Mouse (Mus musculus) heart, postnatal 14 days (tissue): ENCODE measurements around the gene Coro2b. TPM values are rescaled to one million over a fixed set of nuclear protein-coding genes. Genes with fewer than 3 reads are reported as not detected.

Experiments used
- DNase-seq, 2 experiments: peaks; one replicate each; pipeline ENCODE4 v3.0.0; 2021 to 2022
- intact Hi-C: fragments of 180-260 bp; cut with DNase I; formaldehyde crosslinking; loops from one replicate; pipeline ENCODE4 v1.15.1; 2025
- total RNA-seq, 2 experiments: library from RNA; stranded (reverse); gene quantifications; 2 replicates each; pipeline ENCODE4 v1.2.3; 2021

Coro2b gene
- total RNA-seq, 2 experiments from 2014 or later: 15.7 to 16.5 TPM

- peak in 1 of 2 experiments; percentile 63 for DNase-seq
- intact Hi-C loops: no loop called here
Measured at GRCm38 (mm10) chr9:62541182-62541581, 4.3 kb upstream of the Coro2b start.

DNA sequence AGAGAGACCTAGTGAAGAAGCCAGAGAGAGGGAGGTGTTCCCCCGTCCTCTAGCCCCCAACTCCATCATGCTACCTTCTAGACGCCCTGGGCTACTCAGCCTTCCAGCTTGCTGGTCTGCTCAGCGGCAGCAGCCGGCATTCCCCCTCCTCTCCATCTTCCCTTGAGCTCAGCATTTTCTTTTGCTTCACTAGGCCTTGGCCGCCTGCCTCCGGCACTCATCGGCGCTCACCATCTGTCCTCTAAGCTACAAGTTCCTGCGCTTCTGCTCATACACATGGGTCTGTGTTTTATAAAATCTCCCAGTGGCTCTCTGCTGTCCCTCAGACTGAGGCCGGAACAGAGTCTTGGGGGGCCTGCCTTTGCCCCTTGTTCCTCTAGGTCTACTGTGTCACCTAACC is 3.9 kb upstream of the Coro2b start:
- intact Hi-C loops: no loop called here
- peak; percentile 52 for DNase-seq

GRCm38 (mm10) chr9:62540166-62540565 is 3.3 kb upstream of the Coro2b start:
- intact Hi-C loops: no loop called here
- DNase-seq: no peak

DNA sequence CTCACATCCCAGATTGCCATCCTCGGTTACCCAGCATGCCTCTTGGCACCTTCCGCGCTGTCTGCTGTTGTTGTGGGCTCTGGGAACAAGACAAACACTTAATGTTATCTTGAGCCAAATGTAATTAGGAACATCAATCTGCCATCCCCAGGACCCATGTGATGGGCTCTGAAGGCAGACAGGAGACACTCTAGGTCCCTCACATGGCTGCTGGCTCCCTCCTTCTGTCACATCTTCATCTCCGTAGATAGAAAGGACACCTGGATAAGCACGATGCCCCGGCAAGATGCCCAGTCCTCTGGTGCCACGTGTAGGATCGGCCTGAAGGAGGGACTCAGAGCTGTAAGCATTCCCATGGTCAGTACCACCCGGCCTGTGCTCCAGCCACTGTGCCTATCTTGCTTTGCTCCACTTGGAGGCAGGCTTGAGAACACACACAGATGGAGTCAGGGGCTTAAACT is 2.4 kb upstream of the Coro2b start:
- intact Hi-C loops: no loop called here
- DNase-seq: no peak

DNA sequence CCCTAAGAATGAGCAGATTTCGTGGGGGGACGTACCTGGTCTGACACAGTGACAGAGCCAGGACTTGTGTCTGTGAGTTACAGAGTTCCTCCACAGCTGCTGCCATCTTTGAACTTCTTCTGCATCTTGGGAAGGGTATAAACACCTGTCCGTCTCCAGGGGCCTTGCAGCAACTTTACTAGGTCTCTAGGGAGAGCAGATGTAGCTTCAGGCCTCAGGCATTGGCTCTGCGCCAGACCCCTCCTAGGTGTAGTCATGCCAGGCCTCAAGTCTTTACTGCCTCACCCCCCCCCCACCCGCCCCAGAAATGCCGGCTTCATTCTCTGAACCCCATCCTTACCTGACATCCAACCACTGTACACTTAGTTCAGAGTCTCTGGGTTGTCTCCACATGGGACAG is 1.1 kb upstream of the Coro2b start:
- no peak for DNase-seq
- intact Hi-C loops: loop anchor here (1.0 kb wide), 1 partner anchor 68 kb away; no protein-coding TSS in a partner anchor

GRCm38 (mm10) chr9:62536119-62536654 is 657 bp downstream of the Coro2b start:
- peak in 1 of 2 experiments; percentile 43 for DNase-seq
- intact Hi-C loops: no loop called here

- DNase-seq: no peak
- intact Hi-C loops: no loop called here
Measured at GRCm38 (mm10) chr9:62535566-62535965, 1.3 kb downstream of the Coro2b start.

- DNase-seq: no peak
- intact Hi-C loops: no loop called here
Measured at GRCm38 (mm10) chr9:62534691-62535090, 2.2 kb downstream of the Coro2b start.

DNA sequence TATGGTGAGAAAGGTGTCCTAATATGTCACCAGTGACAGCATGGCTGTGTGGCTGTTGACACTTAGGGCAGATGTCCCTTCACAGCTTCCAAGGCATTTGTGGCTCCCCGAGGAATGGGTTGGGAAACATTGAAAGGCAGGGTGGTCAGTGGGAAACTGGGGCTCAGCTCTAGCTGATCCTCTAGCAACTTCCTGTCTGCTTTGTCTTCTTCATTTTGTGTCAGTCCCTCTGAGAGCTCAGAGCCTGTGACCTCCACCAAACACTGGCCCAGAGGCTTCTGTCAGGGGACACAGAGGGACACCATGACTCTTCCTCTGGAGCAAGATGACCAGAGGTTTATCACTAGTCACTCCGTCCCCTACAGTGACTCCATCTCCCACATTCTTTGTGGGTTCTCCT is 2.7 kb downstream of the Coro2b start:
- intact Hi-C loops: no loop called here
- no peak for DNase-seq

- intact Hi-C loops: no loop called here
- no peak for DNase-seq
Measured at GRCm38 (mm10) chr9:62532876-62533275, 4.0 kb downstream of the Coro2b start.

DNA sequence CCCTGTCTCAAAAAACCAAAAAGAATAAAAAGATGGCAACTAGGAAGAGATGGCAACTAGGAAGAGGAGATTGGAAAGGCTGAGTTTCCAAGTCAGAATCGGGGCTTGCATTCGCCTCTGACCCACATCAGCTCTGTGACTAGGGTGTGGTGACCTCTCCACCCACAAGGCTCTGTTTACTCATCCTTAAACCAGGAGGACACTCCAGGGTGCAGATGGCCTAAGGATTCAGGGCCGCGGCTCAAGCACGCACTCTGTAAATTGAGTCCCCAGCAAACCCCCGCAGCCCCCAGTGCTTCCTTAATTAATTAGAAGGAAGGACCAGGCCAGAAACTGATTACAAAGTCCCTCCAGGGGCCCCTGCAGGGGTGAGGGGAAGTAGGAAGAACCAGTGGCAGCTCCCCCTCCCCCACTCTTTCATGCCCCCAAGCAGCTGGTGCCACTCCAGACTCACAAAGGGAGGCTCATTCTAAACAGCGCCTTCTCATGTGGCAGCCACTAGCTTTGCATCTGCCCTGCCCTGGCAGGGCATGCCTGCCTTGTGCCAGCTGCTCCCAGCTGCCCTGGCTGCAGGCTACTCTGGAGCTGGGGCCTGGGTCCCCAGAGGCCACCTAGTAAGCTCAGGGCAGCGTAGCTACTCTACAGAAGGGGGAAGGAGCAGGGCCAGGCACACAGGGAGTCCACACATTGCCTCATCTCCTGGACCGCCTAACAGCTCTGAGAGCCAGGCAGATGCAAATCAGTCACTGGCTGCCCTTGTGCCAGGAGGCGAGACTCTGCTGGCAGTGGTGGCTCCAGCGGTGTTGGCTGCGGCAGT is 5.2 kb downstream of the Coro2b start:
- peak; percentile 51 to 52 for DNase-seq

DNA sequence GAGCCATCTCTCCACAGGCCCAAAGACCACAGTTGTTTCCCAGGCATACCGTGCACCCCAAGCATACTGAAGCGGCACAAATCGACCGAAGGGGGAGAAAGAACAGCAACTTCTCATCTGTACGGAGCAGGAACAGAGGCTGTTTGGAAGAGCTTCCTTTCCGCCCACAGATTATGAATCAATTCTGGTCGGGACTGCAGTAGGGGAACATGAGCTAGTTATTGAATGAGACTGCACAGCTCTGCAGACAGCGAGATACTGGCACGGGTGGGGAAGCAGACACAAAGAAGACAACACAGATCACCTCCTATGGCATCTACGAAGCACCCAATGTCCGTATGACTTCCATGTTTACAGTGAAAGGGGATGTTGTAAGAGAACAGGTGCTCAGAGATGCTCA is 8.3 kb downstream of the Coro2b start:
- DNase-seq: no peak
- intact Hi-C loops: no loop called here

More for the DNA sequence above, 5.2 kb downstream of the Coro2b start:
- intact Hi-C loops: no loop called here

- intact Hi-C loops: no loop called here
- DNase-seq: no peak
Measured at GRCm38 (mm10) chr9:62526858-62527257, 10.0 kb downstream of the Coro2b start.

DNA sequence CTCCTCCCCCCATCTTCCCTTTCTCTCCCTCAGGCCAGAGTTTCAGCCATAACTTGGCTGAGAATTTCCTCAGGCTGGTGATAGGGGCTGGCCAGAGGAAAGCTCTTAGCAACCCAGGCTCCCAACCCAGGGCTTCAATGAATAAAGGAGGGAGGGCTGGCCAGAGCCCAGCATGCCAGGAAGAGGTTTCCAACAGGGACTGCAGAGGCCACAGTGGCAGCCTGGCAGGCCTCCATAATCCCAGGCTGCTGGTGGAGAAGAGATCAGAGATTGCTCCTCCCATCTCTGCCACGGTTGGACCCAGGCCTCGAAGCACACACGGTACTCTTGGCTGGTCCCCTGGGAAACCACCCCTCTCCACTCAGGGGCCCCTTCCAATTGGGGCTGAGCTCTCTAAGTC is 10.4 kb downstream of the Coro2b start:
- intact Hi-C loops: no loop called here
- peak; percentile 53 to 59 for DNase-seq

- intact Hi-C loops: no loop called here
- no peak for DNase-seq
Measured at GRCm38 (mm10) chr9:62524761-62525308, 12.0 kb downstream of the Coro2b start.

- peak; percentile 58 to 73 for DNase-seq
- intact Hi-C loops: no loop called here
Measured at GRCm38 (mm10) chr9:62522791-62523471, 13.9 kb downstream of the Coro2b start.

DNA sequence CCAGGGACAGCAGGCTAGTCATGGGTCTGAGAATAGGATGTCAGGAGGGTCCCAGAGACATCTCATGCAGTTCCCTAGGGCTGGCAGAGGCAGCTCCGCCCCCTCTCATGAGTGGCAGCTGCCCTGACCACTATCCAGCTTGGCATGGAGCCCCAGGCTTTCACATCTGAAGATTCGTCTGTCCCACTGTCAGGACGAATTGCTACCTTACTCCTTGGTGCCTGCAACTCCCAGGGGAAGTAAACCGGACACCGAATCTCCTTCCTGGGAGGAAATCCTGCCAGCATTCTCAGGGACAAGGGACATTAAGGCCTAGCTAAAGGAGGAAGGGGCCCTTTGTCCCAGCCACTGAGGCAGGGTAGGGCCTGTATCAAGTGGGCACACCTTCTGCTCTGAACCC is 14.6 kb downstream of the Coro2b start:
- peak in 1 of 2 experiments; percentile 50 for DNase-seq

GRCm38 (mm10) chr9:62521541-62521940 is 15.3 kb downstream of the Coro2b start:
- intact Hi-C loops: no loop called here
- DNase-seq: peak in 1 of 2 experiments; percentile 51

More for the DNA sequence above, 14.6 kb downstream of the Coro2b start:
- intact Hi-C loops: no loop called here

GRCm38 (mm10) chr9:62520933-62521332 is 15.9 kb downstream of the Coro2b start:
- intact Hi-C loops: no loop called here
- DNase-seq: no peak

GRCm38 (mm10) chr9:62519787-62520503 is 16.9 kb downstream of the Coro2b start:
- DNase-seq: no peak
- intact Hi-C loops: no loop called here
